Mouse (Mus musculus) ES-Bruce4 (cell line): ENCODE measurements at regions not wholly inside any gene's neighbourhood (a gene's known extent, or its start where the extent isn't known, plus 50 kb on each side); places are given as distances from the start of the nearest gene placed in this dataset.

Source experiments
- CTCF ChIP-seq: IDR thresholded peaks from one replicate; pipeline ENCODE4 v1.8.1; 2011; ENCODE audit warnings: low read depth, low read length
- EP300 ChIP-seq: IDR thresholded peaks from 2 replicates; pipeline ENCODE4 v1.6.1; 2011; ENCODE audit warnings: low read depth, low read length; ENCODE audit not compliant: insufficient read depth

DNA sequence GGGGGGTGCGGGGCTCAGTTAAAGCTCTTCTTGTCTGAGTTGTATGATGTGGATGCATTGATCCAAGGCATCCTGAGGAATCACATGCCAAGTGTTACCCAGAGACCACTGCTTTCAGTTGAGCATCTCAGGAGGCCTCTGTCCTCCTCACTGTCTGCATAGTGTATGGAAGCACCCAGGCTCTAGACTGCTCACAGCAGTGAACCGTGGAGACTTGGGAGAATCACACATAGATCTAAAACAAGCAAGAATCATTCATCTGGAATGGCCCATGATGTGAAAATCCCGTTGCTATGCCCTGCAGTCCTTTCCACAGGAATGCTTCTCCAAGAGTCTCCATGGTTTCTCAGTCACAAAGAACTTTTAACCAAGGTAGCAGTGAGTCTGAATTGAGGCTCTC, 170.0 kb upstream of the Nr5a2 start:
- TF ChIP-seq CTCF (no peak), EP300 (no peak)
